Mouse (Mus musculus) brain, embryonic 14.5 days (tissue): ENCODE results near the gene Mrps36. TPM values are rescaled to one million over a fixed set of nuclear protein-coding genes. Genes with fewer than 3 reads are reported as not detected.
"Not testable (repeated sequence)": the region's sequence is repeated elsewhere in the genome, so short reads cannot be mapped to it uniquely, and the experiment has no call there.

Experiments
- DNase-seq: peaks from one replicate; pipeline ENCODE4 v3.0.0-alpha.2; 2011; ENCODE audit warnings: low read depth
- CTCF ChIP-seq: fragments of 200-500 bp; IDR thresholded peaks from 2 replicates; pipeline ENCODE4 v1.5.1; 2012; ENCODE audit warnings: inconsistent platforms, mild to moderate bottlenecking, moderate library complexity, borderline replicate concordance; ENCODE audit not compliant: insufficient read depth, insufficient read length; ENCODE audit errors: extremely low read depth
- POLR2A ChIP-seq: fragments of 200-500 bp; IDR thresholded peaks from 2 replicates; pipeline ENCODE4 v1.6.1; 2012; ENCODE audit warnings: mild to moderate bottlenecking, inconsistent platforms, borderline replicate concordance; ENCODE audit not compliant: poor library complexity, insufficient read depth, insufficient read length, severe bottlenecking; ENCODE audit errors: extremely low read depth
- polyA plus RNA-seq: library from polyadenylated mRNA; depleted of rRNA; stranded (reverse); fragments of >200 nt; gene quantifications from 2 replicates; pipeline ENCODE4 v1.2.3, GENCODE M21; 2012; rRNA removed

Gene Mrps36
- polyA plus RNA-seq, 1 experiment: 57.5 TPM

GRCm38 (mm10) chr13:100730861-100731176 lies 13.6 kb downstream of the Mrps36 start, which contains the start of gene Cdk7:
TSS of gene Cdk7 (minus strand) at chr13:100730939.
- DNase-seq: peak; percentile 98
- TF ChIP-seq CTCF (no peak), POLR2A (0 out of 2 replicates have a peak, but pooled peaks have one; percentile 5)

GRCm38 (mm10) chr13:100730153-100730860 lies 14.2 kb downstream of the Mrps36 start:
- TF ChIP-seq CTCF: no peak
- TF ChIP-seq POLR2A: no peak

GRCm38 (mm10) chr13:100728530-100728929 lies 15.9 kb downstream of the Mrps36 start:
- DNase-seq: not testable (repeated sequence)

More at GRCm38 (mm10) chr13:100730153-100730860, 14.2 kb downstream of the Mrps36 start:
- DNase-seq: no peak

- DNase-seq: no peak
- TF ChIP-seq CTCF (no peak), POLR2A (no peak)
Observed at GRCm38 (mm10) chr13:100728086-100728485, 16.4 kb downstream of the Mrps36 start.

DNA sequence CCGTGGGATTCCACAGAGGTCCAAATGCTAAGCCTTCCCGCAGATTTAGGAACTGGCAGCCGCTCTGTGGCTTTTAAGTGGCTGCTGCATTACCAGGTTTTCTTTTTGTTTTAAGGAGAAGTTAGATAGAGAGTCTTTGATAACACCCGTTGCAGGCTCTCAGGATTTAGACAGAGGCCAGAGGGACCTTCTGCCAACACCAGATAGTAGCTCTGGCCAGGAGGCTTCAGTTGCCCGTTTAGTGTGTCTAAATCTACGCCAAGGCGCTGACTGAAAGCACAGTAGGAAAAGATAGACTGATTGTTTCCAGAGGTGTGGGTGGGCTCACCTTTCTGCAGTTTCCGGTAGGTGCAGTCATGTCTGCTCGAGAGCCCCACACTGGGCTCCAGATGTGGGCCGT lies 19.3 kb downstream of the Mrps36 start:
- TF ChIP-seq CTCF (no peak), POLR2A (no peak)

DNA sequence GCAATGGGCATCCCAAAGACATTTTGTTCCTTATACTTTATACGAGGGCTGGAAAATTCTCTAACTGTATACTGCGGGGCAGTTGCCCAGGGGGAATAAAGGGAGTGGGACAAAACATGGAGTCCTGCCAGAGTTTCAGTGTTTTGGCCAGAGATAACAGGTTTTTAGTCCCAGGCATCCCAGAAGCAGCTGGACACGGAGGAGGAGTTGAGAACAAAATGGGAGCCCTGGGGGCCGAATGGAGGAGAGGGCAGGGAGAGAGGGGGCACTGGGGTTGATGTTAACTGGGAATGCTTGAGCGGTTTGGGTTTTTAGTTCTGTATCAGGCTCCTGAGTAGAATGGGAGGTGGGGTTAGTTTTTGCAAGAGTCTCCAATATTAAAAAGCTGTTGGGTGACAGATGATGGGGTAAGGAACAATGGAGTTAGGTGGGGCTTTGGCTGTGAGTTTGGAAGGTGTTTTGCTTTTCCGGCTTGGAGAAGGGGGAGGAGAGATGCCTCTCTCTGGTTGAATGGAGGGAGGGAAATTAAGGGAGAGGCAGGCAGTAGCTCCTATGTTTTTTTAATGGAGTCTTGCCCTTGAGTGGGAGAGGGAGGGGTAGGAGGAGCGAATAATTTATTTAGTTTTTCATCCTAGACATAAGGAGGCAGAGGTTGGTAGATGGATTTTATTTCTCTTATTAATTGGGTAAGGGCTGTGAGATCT lies 20.3 kb downstream of the Mrps36 start:
- TF ChIP-seq POLR2A: no peak
- TF ChIP-seq CTCF: no peak
- peak; percentile 61 for DNase-seq

More for the DNA sequence above, 19.3 kb downstream of the Mrps36 start:
- DNase-seq: no peak

GRCm38 (mm10) chr13:100721656-100722055 lies 22.8 kb downstream of the Mrps36 start:
- DNase-seq: no peak
- TF ChIP-seq POLR2A (no peak), CTCF (no peak)

GRCm38 (mm10) chr13:100715467-100715866 lies 29.0 kb downstream of the Mrps36 start:
- DNase-seq: no peak
- TF ChIP-seq POLR2A (no peak), CTCF (no peak)

- DNase-seq: no peak
- TF ChIP-seq CTCF: no peak
- no peak for TF ChIP-seq POLR2A
Observed at GRCm38 (mm10) chr13:100706206-100706605, 38.3 kb downstream of the Mrps36 start.

GRCm38 (mm10) chr13:100703468-100703867 lies 41.0 kb downstream of the Mrps36 start:
- DNase-seq: no peak
- TF ChIP-seq CTCF (peak; percentile 19; the same call in 1 of the 2 replicates), POLR2A (no peak)

DNA sequence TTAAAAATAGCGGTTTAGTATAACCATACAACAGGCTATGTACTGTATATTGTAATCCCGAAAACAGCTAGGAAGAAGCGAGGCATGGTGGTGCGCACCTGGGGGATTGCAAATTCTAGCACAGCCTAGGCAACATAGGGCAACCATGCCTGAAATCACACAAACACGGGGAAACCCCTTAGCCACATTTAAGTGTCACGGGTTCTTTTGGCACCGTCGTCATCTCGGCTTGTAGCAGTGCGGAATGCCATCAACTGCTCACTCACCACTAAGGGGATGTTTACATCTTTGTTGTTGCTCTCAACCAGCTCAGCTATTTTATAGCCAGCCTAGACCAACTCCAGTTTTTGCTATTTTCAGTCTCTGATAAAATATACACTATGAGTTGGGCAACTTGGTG lies 45.6 kb downstream of the Mrps36 start:
- TF ChIP-seq CTCF (no peak), POLR2A (no peak)
- no peak for DNase-seq

DNA sequence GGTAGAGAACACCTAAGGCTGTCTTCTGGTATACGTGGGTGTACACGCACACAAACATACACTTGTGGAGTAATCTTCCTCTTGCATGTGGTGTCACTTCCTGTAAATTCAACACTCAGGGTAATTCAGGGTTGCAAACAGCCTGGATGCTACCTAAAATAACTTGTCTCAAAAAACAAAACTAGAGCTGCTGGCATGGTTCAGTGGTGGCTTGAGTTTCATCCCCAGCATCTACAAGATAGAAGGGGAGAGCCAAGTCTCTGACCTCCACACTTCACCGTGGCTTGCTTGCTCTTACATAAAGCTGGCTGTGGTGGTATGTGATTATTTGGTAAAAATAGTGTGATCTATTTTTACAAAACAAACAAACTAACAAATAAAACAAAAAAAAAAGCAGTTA lies 46.9 kb downstream of the Mrps36 start:
- TF ChIP-seq POLR2A (no peak), CTCF (no peak)
- DNase-seq: no peak

GRCm38 (mm10) chr13:100687513-100687912 lies 56.9 kb downstream of the Mrps36 start:
- no peak for DNase-seq
- no peak for TF ChIP-seq POLR2A

Other genes with a start within 250 kb of the Mrps36 start
- gene Ocln, start 191.9 kb downstream of the Mrps36 start, polyA plus RNA-seq: 2.3 and 4.1 TPM in 2 replicates
- gene Marveld2, start 127.7 kb downstream of the Mrps36 start, polyA plus RNA-seq: 1.7 and 2.3 TPM in 2 replicates
- gene Ak6, start 93.7 kb downstream of the Mrps36 start, polyA plus RNA-seq: 211 and 231 TPM in 2 replicates
- 15.7 and 16.7 TPM in 2 replicates for gene Rad17, start 93.6 kb downstream of the Mrps36 start, polyA plus RNA-seq
- gene Taf9, start 93.1 kb downstream of the Mrps36 start, polyA plus RNA-seq: 22.4 and 26.8 TPM in 2 replicates
- gene Ccdc125, start 74.9 kb downstream of the Mrps36 start, polyA plus RNA-seq: 0.81 and 1.4 TPM in 2 replicates
- gene Cdk7, start 13.7 kb downstream of the Mrps36 start, polyA plus RNA-seq: 24.3 and 32.1 TPM in 2 replicates
- 8.3 and 12.5 TPM in 2 replicates for gene Cenph, start 31.2 kb upstream of the Mrps36 start, polyA plus RNA-seq
- gene Ccnb1, start 41.9 kb upstream of the Mrps36 start, polyA plus RNA-seq: 48.4 and 102 TPM in 2 replicates
- 36.7 and 39.1 TPM in 2 replicates for gene Slc30a5, start 88.8 kb upstream of the Mrps36 start, polyA plus RNA-seq